In genomic region chr1:77458751-77459385, GRCm38 (mm10) we compare ENCODE assay signal across 18 mouse cellular contexts. TPM values are rescaled to one million over a fixed set of nuclear protein-coding genes. Genes with fewer than 3 reads are reported as not detected.
"Had no signal": no experiment of that assay in that cellular context is flagged by ENCODE, and none has a peak within 500 bp of the region (broad histone marks: within the 10 kb centered on the region; RNA-seq: fewer than 3 reads in every experiment).

No protein-coding gene starts in this region.

- DNase-seq: kidney, adult 8-10 months; kidney, postnatal 10 days; kidney, postnatal 36 days; left cerebral cortex, postnatal 4 days; liver, postnatal 0 days; lung, embryonic 14.5 days; thymus, postnatal 36 days had no signal

- ATAC-seq: liver, postnatal 0 days; lung, postnatal 0 days; midbrain, embryonic 15.5 days had no signal

- H3K9ac ChIP-seq: kidney, embryonic 15.5 days; limb, embryonic 12.5 days; limb, embryonic 15.5 days; liver, embryonic 14.5 days; liver, postnatal 0 days; lung, embryonic 14.5 days; midbrain, embryonic 12.5 days; midbrain, embryonic 15.5 days; neural tube, embryonic 13.5 days had no signal

- H3K27me3 ChIP-seq: kidney, embryonic 15.5 days; limb, embryonic 12.5 days; limb, embryonic 15.5 days; midbrain, embryonic 12.5 days; midbrain, embryonic 15.5 days; neural tube, embryonic 13.5 days had no signal

- H3K36me3 ChIP-seq: kidney, embryonic 15.5 days; limb, embryonic 15.5 days; midbrain, embryonic 12.5 days; midbrain, embryonic 15.5 days; neural tube, embryonic 13.5 days had no signal

- H3K4me3 ChIP-seq: kidney, embryonic 15.5 days; limb, embryonic 12.5 days; limb, embryonic 15.5 days; midbrain, embryonic 12.5 days; midbrain, embryonic 15.5 days; myocyte; neural tube, embryonic 13.5 days had no signal

- H3K27ac ChIP-seq: kidney, embryonic 15.5 days; limb, embryonic 12.5 days; limb, embryonic 15.5 days; liver, embryonic 14.5 days; macrophage; midbrain, embryonic 12.5 days; midbrain, embryonic 15.5 days; neural tube, embryonic 13.5 days had no signal

- H3K4me2 ChIP-seq: kidney, embryonic 15.5 days; limb, embryonic 12.5 days; limb, embryonic 15.5 days; liver, embryonic 11.5 days; lung, embryonic 14.5 days; midbrain, embryonic 12.5 days; midbrain, embryonic 15.5 days; neural tube, embryonic 13.5 days had no signal

- H3K9me3 ChIP-seq: kidney, embryonic 15.5 days; limb, embryonic 12.5 days; limb, embryonic 15.5 days; midbrain, embryonic 12.5 days; midbrain, embryonic 15.5 days; neural tube, embryonic 13.5 days had no signal

RNA-seq across cellular contexts. Expression of gene Epha4, which starts 56.0 kb away (rescaled TPM):
- polyA plus RNA-seq: macrophage had no signal
